Mouse (Mus musculus) intestine, postnatal 0 days (tissue): ENCODE data around the gene Ptpn6. TPM values are rescaled to one million over a fixed set of nuclear protein-coding genes. Genes with fewer than 3 reads are reported as not detected.

Source experiments
- ATAC-seq: fragments of 200-750 bp; cut with Nextera tagmentation; 2 replicates; pipeline ENCODE4 v1.8.0; 2017; ENCODE audit warnings: mild to moderate bottlenecking, moderate TSS enrichment, moderate library complexity
- H3K27ac ChIP-seq: fragments of 300-500 bp; sonication (generic); 2 replicates; pipeline ENCODE4 v1.5.1; 2014; ENCODE audit warnings: mild to moderate bottlenecking, low read depth, low read length, moderate library complexity
- H3K27me3 ChIP-seq: fragments of 300-500 bp; sonication (generic); replicated peaks from 2 replicates; pipeline ENCODE4 v1.6.1; 2014; ENCODE audit warnings: low read length, mixed read lengths; ENCODE audit not compliant: control insufficient read depth, insufficient read depth
- H3K36me3 ChIP-seq: fragments of 300-500 bp; sonication (generic); 2 replicates; pipeline ENCODE4 v1.6.1; 2014; ENCODE audit warnings: mild to moderate bottlenecking, moderate library complexity; ENCODE audit not compliant: control insufficient read depth, insufficient read depth
- H3K4me1 ChIP-seq: fragments of 300-500 bp; sonication (generic); replicated peaks from 2 replicates; pipeline ENCODE4 v1.6.1; 2014; ENCODE audit warnings: antibody characterized with exemption, low read length, mixed read lengths; ENCODE audit not compliant: control insufficient read depth, insufficient read depth
- H3K4me2 ChIP-seq: fragments of 300-500 bp; sonication (generic); replicated peaks from 2 replicates; pipeline ENCODE4 v1.6.1; 2014; ENCODE audit warnings: low read depth, mild to moderate bottlenecking, moderate library complexity
- H3K4me3 ChIP-seq: fragments of 300-500 bp; sonication (generic); 2 replicates; pipeline ENCODE4 v1.5.1; 2014; ENCODE audit warnings: low read depth, low read length
- H3K9ac ChIP-seq: fragments of 300-500 bp; sonication (generic); 2 replicates; pipeline ENCODE4 v1.6.1; 2014; ENCODE audit warnings: mild to moderate bottlenecking, low read depth, low read length
- H3K9me3 ChIP-seq: fragments of 300-500 bp; sonication (generic); 2 replicates; pipeline ENCODE4 v1.6.1; 2016; ENCODE audit warnings: mixed run types; ENCODE audit not compliant: control insufficient read depth
- CTCF ChIP-seq: sonication (generic); IDR thresholded peaks from 2 replicates; pipeline ENCODE4 v1.5.1; 2016; ENCODE audit warnings: low read depth, mild to moderate bottlenecking, control low read depth, antibody characterized with exemption, moderate library complexity
- WGBS: fragments of 180-500 bp; shearing (Covaris S2); extraction: QIAGEN DNeasy Blood & Tissue Kit; methylation state at CpG from one replicate; pipeline ENCODE4 v1.1.7; 2014; 5-methylcytosine and 5-hydroxymethylcytosine counted together
- polyA plus RNA-seq: library from polyadenylated mRNA; unstranded; fragments of >200 nt; fragmentation: Nextera tagmentation; extraction: Ambion mirVana; gene quantifications from 2 replicates; pipeline ENCODE4 v1.2.1, GENCODE M21; 2015

The Ptpn6 gene
- polyA plus RNA-seq = 17.4 TPM in 2 replicates

- H3K36me3 ChIP-seq = peaks cover 10% of the 10 kb centered on the region
- TF ChIP-seq CTCF = peak; percentile 25; the same call in 1 of the 2 replicates
- no peaks in the 10 kb centered on the region for H3K9me3 ChIP-seq
- ATAC-seq = peak; percentile 84
- no peaks in the 10 kb centered on the region for H3K27me3 ChIP-seq
- WGBS = 13% methylated on average over 15 of the region's 15 CpGs
- H3K4me3 ChIP-seq = peak within 1 kb of the TSS; percentile 27
- H3K4me1 ChIP-seq = 0 out of 2 replicates have a peak, but pooled peaks cover 5% of the 10 kb centered on the region
- H3K9ac ChIP-seq = 0 out of 2 replicates have a peak within 1 kb of the TSS, but pooled peaks have one; percentile 19
- peak within 1 kb of the TSS; percentile 59 for H3K4me2 ChIP-seq
- H3K27ac ChIP-seq = peak within 1 kb of the TSS; percentile 96
These were observed at the start of gene Ptpn6 for GRCm38 (mm10) chr6:124738511-124739023. Gene Ptpn6 (minus strand): TSS chr6:124738714.

DNA sequence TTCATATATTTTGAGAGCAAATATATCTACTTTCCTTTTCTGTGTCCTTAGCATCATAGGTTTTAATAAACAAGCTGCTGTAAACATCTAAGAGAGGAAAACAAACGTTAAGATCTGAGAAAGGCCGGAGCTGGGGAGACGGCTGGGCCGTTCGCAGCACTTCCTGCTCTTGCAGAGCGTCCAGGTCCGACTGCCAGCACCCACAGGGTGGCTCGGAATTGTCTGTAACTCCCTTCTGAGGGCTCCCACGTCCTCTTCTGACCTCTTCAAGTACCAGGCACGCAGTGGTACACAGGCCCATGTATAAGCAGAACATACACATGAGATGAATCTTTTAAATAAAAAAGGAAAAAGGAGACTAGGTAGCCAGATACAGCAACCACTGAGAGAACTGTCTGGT is 49.2 kb upstream of the Ptpn6 start:
- Histone ChIP-seq H3K36me3 (no peaks in the 10 kb centered on the region), H3K27me3 (no peaks in the 10 kb centered on the region), H3K4me2 (no peak overlapping the region), H3K4me3 (no peak overlapping the region), H3K4me1 (no peaks in the 10 kb centered on the region), H3K9me3 (no peaks in the 10 kb centered on the region), H3K27ac (no peak overlapping the region), H3K9ac (no peak overlapping the region)
- no peak for TF ChIP-seq CTCF
- no peak for ATAC-seq
- 65% methylated on average over 10 of the region's 10 CpGs for WGBS

DNA sequence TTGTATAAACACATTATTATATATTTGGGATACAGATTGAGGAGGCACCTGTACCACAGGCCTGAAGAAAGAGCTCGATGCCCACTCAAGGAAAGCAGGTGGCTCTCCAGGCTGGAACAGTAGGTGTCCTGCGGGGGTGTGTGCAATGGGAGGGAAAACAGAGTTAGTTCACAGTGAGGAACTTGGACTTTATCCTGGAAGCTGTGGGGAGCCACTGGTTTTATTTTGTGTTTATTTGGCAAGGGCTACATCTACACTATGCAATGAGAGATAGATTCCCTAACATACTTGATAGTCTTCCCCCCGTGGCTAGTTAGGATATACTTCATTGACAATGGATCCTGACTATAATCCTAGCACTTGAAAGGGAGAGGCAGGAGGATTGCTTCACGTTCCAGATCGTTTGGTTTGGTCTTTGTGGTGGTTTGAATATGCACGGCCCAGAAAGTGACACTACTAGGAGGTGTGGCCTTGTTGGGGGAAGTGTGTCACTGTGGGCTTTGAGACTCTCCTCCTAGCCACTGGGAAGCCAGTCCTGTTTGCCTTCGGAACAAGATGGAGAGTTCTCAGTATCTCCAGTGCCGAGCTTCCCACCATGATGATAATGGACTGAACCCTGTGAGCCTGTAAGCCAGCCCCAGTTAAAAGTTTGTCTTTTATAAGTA is 48.4 kb upstream of the Ptpn6 start:
- ATAC-seq = no peak
- Histone ChIP-seq H3K27ac (no peak overlapping the region), H3K9ac (no peak overlapping the region), H3K4me2 (no peak overlapping the region), H3K9me3 (no peaks in the 10 kb centered on the region), H3K36me3 (no peaks in the 10 kb centered on the region), H3K27me3 (no peaks in the 10 kb centered on the region), H3K4me3 (no peak overlapping the region), H3K4me1 (no peaks in the 10 kb centered on the region)
- TF ChIP-seq CTCF = no peak
- 48% methylated on average over 8 of the region's 8 CpGs for WGBS

- WGBS = 17% methylated on average over 6 of the region's 6 CpGs
- Histone ChIP-seq H3K27me3 (peaks cover 12% of the 10 kb centered on the region; the same call in 1 of the 2 replicates), H3K27ac (no peak overlapping the region), H3K9me3 (no peaks in the 10 kb centered on the region), H3K36me3 (no peaks in the 10 kb centered on the region), H3K9ac (no peak overlapping the region), H3K4me1 (no peaks in the 10 kb centered on the region), H3K4me2 (peak overlapping the region; percentile 53), H3K4me3 (peak overlapping the region; percentile 2; the same call in 1 of the 2 replicates)
- ATAC-seq = no peak
- no peak for TF ChIP-seq CTCF
These were observed 43.9 kb upstream of the Ptpn6 start for GRCm38 (mm10) chr6:124782436-124782835.

DNA sequence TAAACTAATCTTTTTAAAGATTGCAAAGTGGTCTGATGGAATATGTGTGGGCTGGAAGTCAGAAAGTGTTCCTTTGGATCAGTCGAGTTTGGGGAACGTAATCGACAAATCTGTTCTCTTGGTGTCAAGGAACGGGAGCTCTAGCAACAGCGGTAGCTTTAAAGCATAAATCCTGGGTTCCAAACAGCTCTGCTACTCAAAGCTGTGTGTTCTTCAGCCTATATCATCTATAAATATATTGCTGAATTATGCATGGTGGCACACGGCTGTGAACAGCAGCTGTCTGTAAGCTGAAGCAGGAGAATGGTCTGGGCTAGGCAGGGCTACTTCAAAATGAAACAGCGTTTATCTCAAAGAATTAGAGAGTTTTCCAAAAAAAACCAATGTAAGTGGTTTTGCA is 42.4 kb upstream of the Ptpn6 start:
- no peak overlapping the region for H3K9ac ChIP-seq
- no peaks in the 10 kb centered on the region for H3K36me3 ChIP-seq
- TF ChIP-seq CTCF = no peak
- no peaks in the 10 kb centered on the region for H3K9me3 ChIP-seq
- H3K27me3 ChIP-seq = peaks cover 12% of the 10 kb centered on the region; the same call in 1 of the 2 replicates
- no peaks in the 10 kb centered on the region for H3K4me1 ChIP-seq
- no peak overlapping the region for H3K4me3 ChIP-seq
- H3K4me2 ChIP-seq = no peak overlapping the region
- no peak for ATAC-seq
- 83% methylated on average over 7 of the region's 7 CpGs for WGBS
- H3K27ac ChIP-seq = no peak overlapping the region

DNA sequence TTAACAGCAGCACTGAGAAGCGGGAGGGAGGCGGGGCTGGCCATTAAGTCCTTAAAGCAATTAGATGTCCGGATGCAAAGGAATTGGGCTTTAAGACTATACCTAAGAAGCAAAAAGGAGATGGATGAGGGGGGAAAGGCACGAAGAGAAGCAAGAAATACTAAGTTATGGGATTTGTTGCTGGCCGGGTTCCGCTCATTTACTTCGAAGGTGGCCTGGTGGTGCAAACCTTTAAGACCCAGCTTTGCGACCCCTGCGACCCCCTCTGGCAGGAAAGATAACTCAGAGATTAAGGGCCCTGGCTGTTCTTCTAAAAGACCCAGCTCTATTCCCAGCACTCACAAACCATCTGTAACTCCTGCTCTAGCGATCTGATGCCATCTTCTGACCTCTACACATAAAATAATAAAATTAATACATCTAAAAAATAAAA is 41.5 kb upstream of the Ptpn6 start:
- no peak overlapping the region for H3K27ac ChIP-seq
- 7% methylated on average over 10 of the region's 10 CpGs for WGBS
- H3K4me2 ChIP-seq = peak overlapping the region; percentile 56
- peak overlapping the region; percentile 22 for H3K4me3 ChIP-seq
- no peaks in the 10 kb centered on the region for H3K4me1 ChIP-seq
- H3K27me3 ChIP-seq = peaks cover 12% of the 10 kb centered on the region; the same call in 1 of the 2 replicates
- H3K36me3 ChIP-seq = no peaks in the 10 kb centered on the region
- H3K9me3 ChIP-seq = no peaks in the 10 kb centered on the region
- ATAC-seq = no peak
- peak; percentile 23; the same call in 1 of the 2 replicates for TF ChIP-seq CTCF
- no peak overlapping the region for H3K9ac ChIP-seq
